Mouse (Mus musculus): Measurements from ENCODE around the gene 4930455H04Rik.

DNA sequence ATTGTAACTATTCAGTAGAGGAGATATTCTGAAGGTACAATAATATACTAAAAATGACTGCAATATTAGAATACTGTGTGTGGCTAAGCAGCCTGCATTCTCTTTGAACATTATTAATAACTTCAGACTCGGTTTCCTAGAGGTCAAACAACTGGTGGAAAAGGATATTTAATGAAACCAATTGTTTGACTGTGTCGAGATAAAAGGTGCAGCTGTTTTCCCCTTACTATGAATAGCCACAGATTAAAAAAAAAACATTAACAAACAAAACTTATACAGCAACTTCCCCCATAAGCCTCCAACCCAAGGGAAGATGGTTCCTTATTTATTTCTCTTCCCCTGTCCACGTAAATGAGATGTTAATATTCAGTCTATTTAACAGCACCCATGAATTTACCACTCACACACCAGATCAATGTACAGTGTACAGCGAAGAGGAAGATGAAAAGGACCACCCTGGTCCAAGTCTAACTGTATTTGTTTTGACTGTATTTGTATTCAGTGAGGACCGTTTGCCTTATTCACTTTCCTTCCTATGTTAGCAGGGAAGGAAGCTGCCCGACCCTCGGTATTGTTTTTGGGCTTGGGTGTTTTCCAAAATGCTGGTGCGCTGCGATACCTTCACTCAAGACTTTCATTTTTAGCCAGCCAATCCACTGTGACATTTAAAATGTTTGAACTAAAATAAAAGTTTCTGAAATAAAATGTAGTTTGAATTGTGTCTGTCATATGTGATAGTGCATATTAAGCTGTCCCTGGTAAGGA lies 13.9 kb downstream of the 4930455H04Rik start:
- TF ChIP-seq CTCF (IDR thresholded peaks at IDR 0.05; ENCODE audit: low read depth): no peak
- TF ChIP-seq EP300 (IDR thresholded peaks at IDR 0.05; ENCODE audit: low read depth): no peak
